Mouse (Mus musculus): ENCODE results near the gene Ifitm7. TPM values are rescaled to one million over a fixed set of nuclear protein-coding genes. Genes with fewer than 3 reads are reported as not detected.
"Not testable (repeated sequence)": the region's sequence is repeated elsewhere in the genome, so short reads cannot be mapped to it uniquely, and the experiment has no call there.

The Ifitm7 gene
- polyA plus RNA-seq, 1 experiment from 2014 or later = 0.47 TPM

DNA sequence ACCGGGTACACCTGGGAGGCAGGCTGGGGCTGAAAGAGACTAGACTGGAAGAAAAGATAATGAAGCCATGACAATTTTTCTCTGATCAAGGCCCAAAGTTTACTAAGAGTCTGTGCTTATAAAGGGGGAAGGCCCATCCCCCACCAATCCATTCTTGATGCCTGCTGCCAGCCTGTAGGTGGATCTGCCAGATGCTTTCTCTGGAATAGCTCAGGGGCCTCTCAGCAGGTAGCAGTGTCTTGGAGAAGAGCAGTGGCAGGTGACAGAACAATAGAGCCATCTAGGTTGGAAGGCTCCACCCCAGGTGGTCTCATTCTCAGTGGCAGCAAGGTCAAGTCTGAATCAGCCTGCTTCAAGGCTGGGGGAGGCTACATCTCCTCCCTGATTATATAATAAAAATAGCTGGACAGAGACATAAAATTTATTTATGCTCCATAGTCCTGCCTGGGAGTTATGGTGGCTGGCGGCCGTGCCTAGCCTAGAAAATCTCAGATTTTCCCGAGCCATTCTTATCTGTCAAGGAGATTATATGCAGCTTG is 10.3 kb downstream of the Ifitm7 start:
- ATAC-seq (ENCODE audit: insufficient number of reproducible peaks, low FRiP score, low TSS enrichment, low read depth) = not testable (repeated sequence)

DNA sequence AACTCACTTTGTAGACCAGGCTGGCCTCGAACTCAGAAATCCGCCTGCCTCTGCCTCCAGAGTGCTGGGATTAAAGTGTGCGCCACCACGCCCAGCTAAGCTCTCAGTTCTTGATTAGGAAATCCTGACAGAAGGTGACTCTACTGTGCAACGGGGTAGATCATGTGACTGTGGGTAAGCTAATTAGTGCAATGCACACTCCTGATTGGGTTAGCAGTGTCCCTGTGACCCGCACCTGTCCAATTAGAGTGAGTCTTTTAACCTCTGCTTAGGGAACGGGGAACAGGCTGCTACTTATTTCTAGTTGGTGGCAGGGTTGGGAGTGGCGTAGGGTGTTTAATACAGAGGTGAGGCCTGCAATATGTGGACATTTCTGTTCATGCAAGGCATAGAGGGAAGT is 14.6 kb downstream of the Ifitm7 start:
- no peak for ATAC-seq (ENCODE audit: insufficient number of reproducible peaks, low FRiP score, low TSS enrichment, low read depth)
- Histone ChIP-seq H3K9me3 (replicated peaks) (no peaks in the 10 kb centered on the region), H3K4me2 (replicated peaks) (no peak overlapping the region), H3K4me1 (no peaks in the 10 kb centered on the region), H3K4me3 (replicated peaks) (no peak overlapping the region), H3K27ac (replicated peaks) (no peak overlapping the region), H3K9ac (no peak overlapping the region), H3K36me3 (no peaks in the 10 kb centered on the region), H3K27me3 (no peaks in the 10 kb centered on the region)
- 88% methylated on average over 8 of the region's 8 CpGs for WGBS

More for the DNA sequence above, 10.3 kb downstream of the Ifitm7 start:
- not testable (repeated sequence) for H3K4me1 ChIP-seq; H3K36me3 ChIP-seq; H3K9me3 ChIP-seq (replicated peaks); H3K4me3 ChIP-seq (replicated peaks); H3K27me3 ChIP-seq; H3K27ac ChIP-seq (replicated peaks); H3K9ac ChIP-seq; H3K4me2 ChIP-seq (replicated peaks)
- WGBS = 82% methylated on average over 4 of the region's 4 CpGs

DNA sequence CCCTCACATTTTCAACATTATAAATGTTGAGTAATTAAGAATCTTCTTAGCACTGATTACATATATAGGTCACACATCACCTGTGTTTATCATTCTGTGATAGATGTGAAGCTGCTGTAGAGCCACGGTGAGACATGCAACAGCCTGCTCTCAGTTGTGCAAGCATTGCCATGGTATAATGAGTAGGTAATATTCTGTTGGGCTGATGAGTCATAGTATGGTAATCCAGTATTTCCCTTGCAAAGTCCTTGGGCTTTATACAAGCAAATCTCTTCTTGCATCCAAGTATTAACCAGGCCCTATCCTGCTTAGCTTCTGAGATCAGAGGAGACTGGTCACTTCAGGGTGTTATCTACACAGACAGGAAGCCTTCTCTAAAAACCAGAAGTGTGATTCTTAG is 17.6 kb downstream of the Ifitm7 start:
- H3K27ac ChIP-seq (replicated peaks) = no peak overlapping the region
- no peaks in the 10 kb centered on the region for H3K4me1 ChIP-seq
- no peak overlapping the region for H3K9ac ChIP-seq
- no peaks in the 10 kb centered on the region for H3K9me3 ChIP-seq (replicated peaks)
- ATAC-seq (ENCODE audit: insufficient number of reproducible peaks, low FRiP score, low TSS enrichment, low read depth) = no peak
- H3K4me3 ChIP-seq (replicated peaks) = no peak overlapping the region
- H3K27me3 ChIP-seq = no peaks in the 10 kb centered on the region
- no peaks in the 10 kb centered on the region for H3K36me3 ChIP-seq
- H3K4me2 ChIP-seq (replicated peaks) = no peak overlapping the region
- 70% methylated on average over 1 of the region's 1 CpGs for WGBS

DNA sequence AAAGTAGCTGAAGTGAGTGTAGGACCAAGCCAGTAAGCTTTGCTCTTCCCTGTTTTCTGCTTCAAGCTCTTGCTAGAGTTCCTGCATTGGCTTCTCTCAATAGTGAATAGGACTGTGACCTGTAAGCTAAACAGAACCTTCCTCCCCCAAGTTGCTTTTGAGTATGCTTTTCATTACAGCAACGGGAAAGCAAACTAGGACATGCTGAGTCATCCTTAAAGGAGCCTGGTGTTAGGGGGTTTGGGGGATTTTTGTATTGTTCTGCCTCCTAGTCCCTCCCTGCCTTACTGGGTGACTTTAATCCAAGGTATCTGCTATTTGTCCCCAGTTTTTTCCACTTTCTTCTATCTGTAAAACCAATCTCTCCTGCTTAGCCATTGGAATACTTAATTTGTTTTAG is 24.6 kb downstream of the Ifitm7 start:
- WGBS = 4% methylated on average over 1 of the region's 1 CpGs
- no peaks in the 10 kb centered on the region for H3K9me3 ChIP-seq (replicated peaks)
- H3K27me3 ChIP-seq = no peaks in the 10 kb centered on the region
- no peak overlapping the region for H3K4me3 ChIP-seq (replicated peaks)
- H3K4me1 ChIP-seq = no peaks in the 10 kb centered on the region
- H3K36me3 ChIP-seq = no peaks in the 10 kb centered on the region
- H3K4me2 ChIP-seq (replicated peaks) = no peak overlapping the region
- H3K27ac ChIP-seq (replicated peaks) = no peak overlapping the region
- ATAC-seq (ENCODE audit: insufficient number of reproducible peaks, low FRiP score, low TSS enrichment, low read depth) = no peak
- no peak overlapping the region for H3K9ac ChIP-seq

DNA sequence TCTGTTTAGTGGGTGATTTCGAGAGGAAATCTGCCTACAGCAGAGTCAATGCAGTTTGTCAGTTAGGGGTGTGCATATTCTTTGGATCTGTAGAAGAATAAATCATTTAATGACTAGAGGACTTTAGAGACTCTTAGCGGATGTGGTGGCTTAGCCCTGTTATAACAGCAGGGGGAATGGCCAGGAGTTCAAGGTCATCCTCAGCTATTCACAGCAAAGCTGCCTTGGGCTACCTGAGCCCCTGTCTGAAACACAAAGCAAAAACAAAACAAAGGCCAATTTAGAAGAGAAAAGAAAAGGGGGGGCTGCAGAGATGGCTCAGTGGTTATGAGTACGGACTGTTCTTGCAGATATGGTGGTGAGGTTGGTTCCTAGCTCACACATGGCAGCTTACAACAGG is 35.4 kb downstream of the Ifitm7 start:
- Histone ChIP-seq H3K4me1 (no peaks in the 10 kb centered on the region), H3K4me3 (replicated peaks) (no peak overlapping the region), H3K4me2 (replicated peaks) (no peak overlapping the region), H3K9me3 (replicated peaks) (no peaks in the 10 kb centered on the region), H3K27me3 (no peaks in the 10 kb centered on the region), H3K36me3 (no peaks in the 10 kb centered on the region), H3K27ac (replicated peaks) (no peak overlapping the region), H3K9ac (no peak overlapping the region)
- no peak for ATAC-seq (ENCODE audit: insufficient number of reproducible peaks, low FRiP score, low TSS enrichment, low read depth)
- WGBS = 74% methylated on average over 3 of the region's 3 CpGs

DNA sequence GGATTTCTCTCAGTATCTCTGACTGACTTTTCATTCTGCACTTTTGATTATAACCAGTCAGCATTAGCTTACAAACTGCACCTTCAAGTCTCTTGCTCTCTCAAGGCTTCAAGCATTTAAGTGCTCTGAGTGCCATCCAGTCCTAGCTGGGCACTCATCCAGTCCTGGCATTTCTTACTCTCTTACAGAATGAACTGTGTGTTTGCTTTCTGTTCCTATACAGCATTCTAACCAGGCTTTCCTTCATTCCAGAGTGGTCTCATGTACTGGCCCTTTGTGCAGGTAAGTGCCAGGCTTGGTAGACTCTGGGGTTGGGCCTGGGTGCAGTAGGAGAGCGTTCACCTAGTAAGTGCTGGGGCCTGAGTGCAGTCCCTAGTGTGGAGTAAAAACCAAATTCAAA is 40.4 kb downstream of the Ifitm7 start:
- H3K27me3 ChIP-seq = 0 out of 2 replicates have a peak, but pooled peaks cover 3% of the 10 kb centered on the region
- 87% methylated on average over 1 of the region's 1 CpGs for WGBS
- no peak overlapping the region for H3K27ac ChIP-seq (replicated peaks)
- H3K9ac ChIP-seq = no peak overlapping the region
- no peak overlapping the region for H3K4me2 ChIP-seq (replicated peaks)
- 0 out of 2 replicates have a peak, but pooled peaks cover 6% of the 10 kb centered on the region for H3K4me1 ChIP-seq
- no peak for ATAC-seq (ENCODE audit: insufficient number of reproducible peaks, low FRiP score, low TSS enrichment, low read depth)
- H3K36me3 ChIP-seq = no peaks in the 10 kb centered on the region
- no peaks in the 10 kb centered on the region for H3K9me3 ChIP-seq (replicated peaks)
- H3K4me3 ChIP-seq (replicated peaks) = no peak overlapping the region

DNA sequence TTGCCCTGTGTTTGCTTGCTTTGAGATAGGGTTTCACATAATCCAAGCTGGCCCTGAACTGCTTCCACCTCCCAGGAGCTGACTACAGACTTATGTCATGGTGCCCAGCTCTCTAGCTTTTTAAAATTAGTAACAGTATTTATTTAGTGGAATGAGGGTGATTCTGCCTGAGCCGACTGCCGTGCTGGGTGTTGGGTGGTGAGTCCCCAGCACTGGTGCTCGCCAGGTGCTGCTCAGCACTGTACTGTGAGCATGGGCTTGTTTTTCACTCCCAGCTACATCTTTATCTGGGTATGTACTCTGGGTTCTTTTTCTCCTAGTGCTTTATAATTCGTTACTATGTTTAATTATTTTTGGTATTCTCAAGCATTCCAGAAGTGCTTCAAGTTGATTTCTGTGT is 41.5 kb downstream of the Ifitm7 start:
- 44% methylated on average over 4 of the region's 4 CpGs for WGBS
- H3K9ac ChIP-seq = no peak overlapping the region
- no peaks in the 10 kb centered on the region for H3K36me3 ChIP-seq
- peak overlapping the region; percentile 41; the same call in 1 of the 2 replicates for H3K27ac ChIP-seq (replicated peaks)
- H3K4me1 ChIP-seq = 0 out of 2 replicates have a peak, but pooled peaks cover 8% of the 10 kb centered on the region
- H3K4me3 ChIP-seq (replicated peaks) = no peak overlapping the region
- no peak overlapping the region for H3K4me2 ChIP-seq (replicated peaks)
- ATAC-seq (ENCODE audit: insufficient number of reproducible peaks, low FRiP score, low TSS enrichment, low read depth) = no peak
- no peaks in the 10 kb centered on the region for H3K9me3 ChIP-seq (replicated peaks)
- 0 out of 2 replicates have a peak, but pooled peaks cover 3% of the 10 kb centered on the region for H3K27me3 ChIP-seq

DNA sequence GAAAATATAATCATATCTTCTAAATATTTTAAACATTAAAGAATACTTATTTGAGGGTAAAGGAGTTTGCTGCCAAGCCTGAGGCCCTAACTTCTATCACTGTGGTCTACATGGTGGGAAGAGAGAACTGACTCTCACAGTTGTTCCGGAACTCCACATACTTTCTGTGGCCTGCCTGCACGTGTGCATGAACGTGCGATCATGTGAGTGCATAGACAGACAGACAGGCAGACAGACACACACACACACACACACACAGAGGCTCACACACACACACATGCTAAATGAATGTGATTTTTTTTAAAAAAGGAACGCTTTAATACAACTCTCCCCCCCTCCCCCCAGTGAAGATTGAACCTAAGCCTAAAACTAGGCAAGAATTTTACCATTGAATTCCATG is 41.9 kb downstream of the Ifitm7 start:
- 0 out of 2 replicates have a peak, but pooled peaks cover 3% of the 10 kb centered on the region for H3K27me3 ChIP-seq
- no peak overlapping the region for H3K4me3 ChIP-seq (replicated peaks)
- H3K9me3 ChIP-seq (replicated peaks) = no peaks in the 10 kb centered on the region
- no peak for ATAC-seq (ENCODE audit: insufficient number of reproducible peaks, low FRiP score, low TSS enrichment, low read depth)
- no peaks in the 10 kb centered on the region for H3K36me3 ChIP-seq
- no peak overlapping the region for H3K9ac ChIP-seq
- H3K4me1 ChIP-seq = 0 out of 2 replicates have a peak, but pooled peaks cover 10% of the 10 kb centered on the region
- 44% methylated on average over 5 of the region's 5 CpGs for WGBS
- H3K4me2 ChIP-seq (replicated peaks) = no peak overlapping the region
- no peak overlapping the region for H3K27ac ChIP-seq (replicated peaks)

DNA sequence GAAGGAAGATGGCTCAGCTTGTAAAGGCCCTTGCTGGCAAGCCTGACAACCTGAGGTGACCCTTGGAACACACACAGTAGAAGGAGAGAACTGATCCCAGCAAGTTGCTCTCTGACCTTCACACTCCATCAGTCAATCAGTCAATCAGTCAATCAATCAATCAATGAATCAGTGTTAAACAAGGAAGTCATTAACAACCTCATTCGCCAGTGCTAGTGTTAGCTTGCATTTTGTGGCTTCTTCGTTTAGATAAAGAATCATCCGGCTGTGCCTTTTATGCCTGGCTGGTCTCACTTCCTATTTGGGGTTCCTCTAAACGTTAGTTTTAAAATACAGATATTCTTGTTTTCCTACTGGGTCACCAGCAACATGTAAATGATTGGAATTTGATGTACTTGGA is 42.5 kb downstream of the Ifitm7 start:
- WGBS = 35% methylated on average over 4 of the region's 4 CpGs
- H3K4me2 ChIP-seq (replicated peaks) = no peak overlapping the region
- H3K9ac ChIP-seq = no peak overlapping the region
- no peak overlapping the region for H3K27ac ChIP-seq (replicated peaks)
- ATAC-seq (ENCODE audit: insufficient number of reproducible peaks, low FRiP score, low TSS enrichment, low read depth) = no peak
- 0 out of 2 replicates have a peak, but pooled peaks cover 10% of the 10 kb centered on the region for H3K4me1 ChIP-seq
- H3K27me3 ChIP-seq = 0 out of 2 replicates have a peak, but pooled peaks cover 3% of the 10 kb centered on the region
- no peak overlapping the region for H3K4me3 ChIP-seq (replicated peaks)
- no peaks in the 10 kb centered on the region for H3K36me3 ChIP-seq
- no peaks in the 10 kb centered on the region for H3K9me3 ChIP-seq (replicated peaks)

DNA sequence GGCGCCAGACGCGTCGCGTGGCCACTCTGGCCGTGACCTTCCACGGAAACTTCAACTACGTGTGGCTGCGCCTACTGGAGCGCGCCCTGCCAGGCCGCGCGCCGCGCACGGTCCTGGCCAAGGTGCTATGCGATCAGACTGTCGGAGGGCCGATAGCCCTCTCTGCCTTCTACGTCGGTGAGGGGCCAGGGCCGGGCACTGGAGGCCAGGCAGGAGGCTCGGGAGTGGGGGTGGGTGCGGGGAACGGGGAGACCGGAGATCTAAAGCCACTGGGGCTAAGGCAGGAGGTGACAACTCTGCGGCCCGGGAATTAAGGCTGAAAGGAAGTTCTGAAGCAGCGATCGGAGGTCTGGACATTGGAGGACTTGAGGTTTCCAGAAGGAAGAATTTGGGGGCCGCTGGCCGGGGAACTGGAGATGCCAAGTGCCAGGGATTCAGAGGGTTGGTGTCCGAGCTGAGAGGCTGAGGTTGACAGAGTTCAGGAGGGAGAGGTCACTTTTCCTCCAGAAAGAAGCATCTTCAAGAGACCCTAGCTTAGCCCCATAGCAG is 45.8 kb downstream of the Ifitm7 start:
- ATAC-seq (ENCODE audit: insufficient number of reproducible peaks, low FRiP score, low TSS enrichment, low read depth) = peak; percentile 56
- Histone ChIP-seq H3K4me2 (replicated peaks) (peak overlapping the region; percentile 98), H3K27ac (replicated peaks) (no peak overlapping the region), H3K9me3 (replicated peaks) (no peaks in the 10 kb centered on the region), H3K9ac (peak overlapping the region; percentile 46), H3K4me1 (0 out of 2 replicates have a peak, but pooled peaks cover 10% of the 10 kb centered on the region), H3K27me3 (0 out of 2 replicates have a peak, but pooled peaks cover 3% of the 10 kb centered on the region), H3K36me3 (no peaks in the 10 kb centered on the region), H3K4me3 (replicated peaks) (peak overlapping the region; percentile 56)
- 3% methylated on average over 34 of the region's 34 CpGs for WGBS

DNA sequence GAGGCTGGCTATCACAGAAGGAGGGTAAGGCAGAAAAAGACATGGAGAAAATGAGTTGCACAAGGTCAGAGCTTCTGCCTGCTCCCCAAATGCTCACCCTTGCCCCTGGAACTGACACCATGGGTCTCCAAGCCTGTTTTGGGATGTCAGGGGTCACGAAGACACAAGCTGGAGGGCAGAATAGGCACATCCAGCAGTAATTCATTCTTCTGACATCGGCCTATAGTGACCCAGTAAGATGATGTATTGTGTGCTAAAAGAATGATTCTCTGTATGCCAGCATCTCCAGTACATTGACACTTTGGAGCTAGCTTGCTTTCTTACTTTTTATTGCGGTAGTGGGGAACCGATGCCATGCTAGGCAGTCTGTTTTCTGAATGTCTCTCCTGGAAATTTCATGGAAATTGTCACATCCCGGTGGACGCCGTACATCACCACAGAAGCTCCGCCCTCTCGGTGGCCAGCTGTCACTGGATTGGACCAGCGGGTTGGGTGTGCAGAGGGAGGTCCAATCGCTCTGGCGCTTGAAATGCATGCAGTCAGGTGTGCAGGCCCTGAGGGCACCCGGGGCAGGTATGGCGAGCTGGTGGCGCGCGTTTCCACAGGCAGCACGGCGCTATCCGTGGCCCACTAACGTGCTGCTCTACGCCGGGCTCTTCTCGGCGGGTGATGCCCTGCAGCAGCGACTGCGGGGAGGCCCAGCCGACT is 46.4 kb downstream of the Ifitm7 start:
- no peaks in the 10 kb centered on the region for H3K36me3 ChIP-seq
- H3K4me2 ChIP-seq (replicated peaks) = peak overlapping the region; percentile 98
- 0 out of 2 replicates have a peak, but pooled peaks cover 10% of the 10 kb centered on the region for H3K4me1 ChIP-seq
- 5% methylated on average over 28 of the region's 28 CpGs for WGBS
- peak overlapping the region; percentile 56 for H3K4me3 ChIP-seq (replicated peaks)
- no peaks in the 10 kb centered on the region for H3K9me3 ChIP-seq (replicated peaks)
- H3K27me3 ChIP-seq = 0 out of 2 replicates have a peak, but pooled peaks cover 3% of the 10 kb centered on the region
- no peak overlapping the region for H3K27ac ChIP-seq (replicated peaks)
- peak overlapping the region; percentile 46 for H3K9ac ChIP-seq
- ATAC-seq (ENCODE audit: insufficient number of reproducible peaks, low FRiP score, low TSS enrichment, low read depth) = peak; percentile 92
